Mouse (Mus musculus): ENCODE measurements around the gene Omp. TPM values are rescaled to one million over a fixed set of nuclear protein-coding genes. Genes with fewer than 3 reads are reported as not detected.
A peak's percentile ranks its signal among the peaks of the same experiment; 100 is the strongest.

Omp gene
- total RNA-seq, 2 experiments from 2014 or later: 0.32 to 0.36 TPM

- DNase-seq (ENCODE audit: low spot score in 2 of 2): no peak
Measured at GRCm38 (mm10) chr7:98103942-98104292, 41.4 kb downstream of the Omp start.

DNA sequence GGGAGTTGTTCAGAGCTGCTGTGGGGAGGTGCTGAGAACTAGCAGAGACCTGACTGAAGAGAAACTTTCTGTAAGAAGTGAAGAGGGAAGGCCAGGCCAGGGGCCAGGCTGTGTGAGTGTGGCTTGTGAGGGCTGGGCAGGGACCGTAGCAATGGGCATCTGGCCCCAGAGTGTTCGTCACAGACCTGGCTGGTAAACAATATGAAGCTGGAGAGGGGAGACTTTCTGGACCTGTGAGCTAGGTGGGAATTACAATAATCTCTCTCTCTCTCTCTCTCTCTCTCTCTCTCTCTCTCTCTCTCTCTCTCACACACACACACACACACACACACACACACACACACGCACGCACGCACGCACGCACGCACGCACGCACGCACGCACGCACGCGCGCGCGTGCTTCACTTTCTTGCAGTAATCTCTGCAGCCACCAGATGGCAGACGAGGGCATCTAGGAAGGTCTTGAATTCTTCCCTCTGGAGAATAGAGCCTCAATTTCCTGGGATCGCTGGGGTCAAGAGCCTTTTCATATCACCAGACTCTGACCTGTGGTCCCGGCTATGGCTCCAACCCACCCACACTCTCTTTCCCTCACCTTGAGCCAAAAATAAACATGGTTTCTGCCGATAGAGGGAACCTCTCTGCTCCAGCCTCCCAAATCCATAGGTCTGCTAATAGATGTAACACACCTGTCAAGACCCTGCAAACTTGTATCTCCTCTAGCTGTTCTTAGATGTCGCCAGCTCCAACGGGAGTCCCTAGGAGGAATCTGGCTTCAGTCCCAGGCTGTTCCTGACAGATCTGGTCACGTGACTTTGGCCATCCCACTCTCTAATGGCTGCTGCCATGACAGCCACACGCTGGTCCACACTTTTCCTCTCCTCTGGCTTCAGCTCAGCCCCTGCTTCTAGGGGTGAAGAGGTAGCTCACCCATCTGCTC lies 42.0 kb downstream of the Omp start:
- DNase-seq (ENCODE audit: low spot score in 2 of 2): peak; percentile 52 to 83

DNA sequence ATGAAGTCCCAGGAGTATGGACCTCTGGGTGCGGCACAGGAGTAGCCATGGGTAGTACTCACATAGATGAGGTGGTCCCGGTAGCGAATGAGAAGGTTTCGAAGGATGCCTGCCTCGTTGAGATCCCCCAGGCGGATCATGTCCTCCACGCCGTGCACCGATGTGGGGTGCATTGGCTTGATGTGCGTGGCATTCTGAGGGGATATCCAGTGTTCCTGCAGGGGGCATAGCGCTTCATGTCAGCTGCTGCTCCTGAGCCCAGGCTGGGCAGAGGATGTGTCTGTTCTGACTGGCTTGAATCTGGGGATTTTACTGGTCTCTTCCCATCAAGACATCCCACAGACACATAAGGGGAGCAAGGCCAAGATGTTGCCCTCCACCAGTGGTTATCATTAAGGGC lies 42.8 kb downstream of the Omp start:
- DNase-seq (ENCODE audit: low spot score in 2 of 2): no peak

- DNase-seq (ENCODE audit: low spot score in 2 of 2): no peak
Measured at GRCm38 (mm10) chr7:98097557-98097956, 47.7 kb downstream of the Omp start.

DNA sequence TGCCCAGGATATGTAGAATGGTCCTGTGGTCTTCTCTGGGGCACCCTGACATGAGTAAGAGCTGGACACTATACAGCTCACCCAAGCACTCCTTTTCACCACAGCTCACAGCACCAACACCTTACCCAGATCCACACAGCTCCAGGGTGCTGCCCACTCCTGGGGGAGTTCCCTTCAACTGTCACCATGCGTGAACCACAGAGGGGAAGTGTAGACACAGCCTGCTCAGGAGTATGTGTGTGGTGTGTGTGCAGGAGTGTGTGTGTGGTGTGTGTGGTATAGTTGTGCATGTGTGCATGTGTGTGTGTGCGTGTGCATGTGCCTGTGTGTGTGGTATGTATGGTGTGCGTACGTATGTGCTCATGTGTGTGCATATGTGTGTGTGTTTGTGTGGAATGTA lies 49.5 kb downstream of the Omp start:
- no peak for DNase-seq (ENCODE audit: low spot score in 2 of 2)

Other genes with a start within 250 kb of the Omp start
- gene Gdpd4, start 225.5 kb downstream of the Omp start, total RNA-seq (2021): under 1 TPM in 1 of 2 experiments, not detected in 1; 0.13 TPM
- gene Myo7a, start 26.0 kb downstream of the Omp start, total RNA-seq (2021): 1 to 10 TPM; 7.0 to 7.1 TPM
- 1 to 10 TPM; 6.8 to 8.6 TPM for gene Capn5, start 32.8 kb upstream of the Omp start, total RNA-seq (2021)
- gene B3gnt6, start 54.0 kb upstream of the Omp start, total RNA-seq (2021): not detected
- 10 to 100 TPM in 1 of 2 experiments, 1 to 10 TPM in 1; 7.7 to 11.7 TPM for gene Acer3, start 175.7 kb upstream of the Omp start, total RNA-seq (2021)
- gene Tsku, start 215.8 kb upstream of the Omp start, total RNA-seq (2021): 10 to 100 TPM; 16.4 to 19.3 TPM